Mouse (Mus musculus) CH12.LX (cell line): ENCODE results near the gene Pard6a.

Experiments
- MEF2A ChIP-seq: IDR thresholded peaks from 2 replicates; pipeline ENCODE4 v1.6.1; 2014; ENCODE audit warnings: low read depth, mild to moderate bottlenecking, inconsistent platforms, low read length, improper control_type of control experiment, borderline replicate concordance
- RCOR1 ChIP-seq: conservative IDR thresholded peaks from 2 replicates; pipeline ENCODE4 v1.6.1; 2012; ENCODE audit warnings: low read depth, mild to moderate bottlenecking, inconsistent platforms, low read length, improper control_type of control experiment
- USF2 ChIP-seq: conservative IDR thresholded peaks from 2 replicates; pipeline ENCODE4 v1.6.1; 2011; ENCODE audit warnings: low read depth, low read length, improper control_type of control experiment

DNA sequence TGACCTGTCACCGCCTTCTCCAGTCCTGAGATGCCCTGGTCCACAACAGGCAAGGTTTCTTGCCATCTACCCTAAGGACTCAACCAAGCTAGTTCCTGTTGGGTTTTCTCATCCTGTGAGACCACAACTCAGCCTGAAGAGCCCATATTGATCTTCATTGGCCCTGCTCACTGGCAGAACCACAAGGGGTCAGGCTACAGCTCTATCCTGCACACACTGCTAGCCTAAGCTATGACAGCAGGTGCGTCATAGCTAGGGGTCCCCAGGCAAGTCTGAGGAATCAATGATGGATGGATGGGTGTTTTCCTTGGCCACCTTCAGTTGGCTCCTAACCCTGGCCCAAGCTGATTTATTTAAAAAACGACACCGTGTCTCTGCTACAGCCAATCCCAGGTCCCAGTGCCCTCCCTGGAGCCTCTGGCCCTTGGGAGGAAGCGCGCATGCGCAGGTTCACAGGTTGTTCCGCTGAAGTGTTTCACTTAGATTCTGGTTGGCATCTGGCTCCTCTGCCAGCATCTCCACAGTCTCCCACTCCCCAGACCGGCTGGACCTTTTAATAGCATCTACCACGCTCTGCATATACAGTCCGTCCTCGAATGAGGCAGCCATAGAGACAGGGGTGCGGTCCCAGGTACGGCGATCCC is 15.5 kb downstream of the Pard6a start:
- TF ChIP-seq MEF2A (no peak), USF2 (no peak), RCOR1 (no peak)
